ENCODE assay signal across 8 mouse cellular contexts in the genomic region with DNA sequence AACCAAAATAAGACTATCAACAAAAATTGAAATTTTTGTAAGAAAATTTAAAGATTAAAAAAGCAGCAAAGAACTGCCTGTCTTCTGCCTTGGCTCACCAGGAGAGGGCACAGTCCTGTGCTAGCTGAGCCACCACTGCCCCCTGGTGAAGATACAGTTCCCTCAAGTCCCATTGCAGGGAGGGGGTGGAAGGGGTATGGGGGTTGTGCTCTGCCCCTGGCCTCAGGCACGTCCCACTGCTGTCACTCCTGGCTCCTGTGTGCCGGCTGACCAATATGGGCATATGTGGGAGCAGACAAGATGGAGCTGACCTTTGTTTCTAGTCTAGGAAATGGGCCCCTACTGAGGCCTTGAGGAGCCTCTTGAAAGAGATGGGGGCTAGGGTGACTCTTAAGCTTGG. TPM values are rescaled to one million over a fixed set of nuclear protein-coding genes. Genes with fewer than 3 reads are reported as not detected.
DNase-seq lines count a peak whose midpoint lies in the region; ATAC-seq lines count a peak whose summit lies in the region.

No protein-coding gene starts in this region.

- 9% methylated on average over 2 of the region's 2 CpGs for WGBS in heart, embryonic 16.5 days

- peaks cover 36% of the 10 kb centered on the region for H3K36me3 ChIP-seq in heart, embryonic 16.5 days (ENCODE audit: control insufficient read depth, insufficient read depth)
- H3K36me3 ChIP-seq in splenic B cell, adult 2 months (ENCODE audit: control insufficient read depth, insufficient read depth, low read length, poor library complexity, severe bottlenecking) = no peaks in the 10 kb centered on the region

- H3K4me2 ChIP-seq in heart, embryonic 16.5 days (ENCODE audit: low read depth, low read length) = no peak overlapping the region

- no peak overlapping the region for H3K4me3 ChIP-seq in heart, embryonic 16.5 days (ENCODE audit: low read length)

- H3K27ac ChIP-seq in heart, embryonic 16.5 days (ENCODE audit: low read length) = peak overlapping the region; percentile 34; the same call in 1 of the 2 replicates

- H3K27me3 ChIP-seq in heart, embryonic 16.5 days (ENCODE audit: control insufficient read depth, insufficient read depth, low read length) = no peaks in the 10 kb centered on the region
- H3K27me3 ChIP-seq in splenic B cell, adult 2 months (ENCODE audit: control insufficient read depth, insufficient read depth, low read length, poor library complexity, severe bottlenecking) = no peaks in the 10 kb centered on the region

- no peaks in the 10 kb centered on the region for H3K9me3 ChIP-seq in heart, embryonic 16.5 days (replicated peaks; ENCODE audit: control insufficient read depth, low read length)

- DNase-seq in gastrocnemius, adult 18-20 months (ENCODE audit: low spot score) = peak; percentile 66
- no peak for DNase-seq in gastrocnemius, adult 8-10 months (ENCODE audit: low spot score in 2 of 2)
- peak; percentile 71 for DNase-seq in CD4-positive, CD25-positive, alpha-beta regulatory T cell, adult 2 months (ENCODE audit: low read depth, low spot score)
- peak; percentile 70 for DNase-seq in embryo, embryonic 10 days (ENCODE audit: low spot score)
- DNase-seq in kidney, postnatal 14 days = peak; percentile 77
- peak; percentile 65 for DNase-seq in lung, postnatal 25 days (ENCODE audit: low spot score)
- DNase-seq in splenic B cell, adult 2 months (ENCODE audit: low read depth, low spot score) = peak; percentile 61

- H3K9ac ChIP-seq in heart, embryonic 16.5 days (ENCODE audit: low read length) = no peak overlapping the region; the same call in 1 of the 2 replicates

- ATAC-seq in heart, embryonic 16.5 days (replicated peaks; ENCODE audit: extremely low read depth, insufficient read depth, low FRiP score) = peak; percentile 52

- peaks cover 29% of the 10 kb centered on the region for H3K4me1 ChIP-seq in heart, embryonic 16.5 days (ENCODE audit: control insufficient read depth, insufficient read depth, low read length)

RNA-seq across cellular contexts. Expression of a gene that starts 19.9 kb away (rescaled TPM):
- 10 to 100 TPM; 19.8 to 20.8 TPM for total RNA-seq in gastrocnemius, adult 18-20 months (2021)
- 10 to 100 TPM; 17.2 to 23.5 (median 21.3) TPM for total RNA-seq in gastrocnemius, adult 8-10 months (2022)
- polyA plus RNA-seq in heart, embryonic 16.5 days (2015; fragmentation: Nextera tagmentation; extraction: Ambion mirVana) = 38.4 and 39.6 TPM in 2 replicates

RNA-seq across cellular contexts. Expression of a gene that starts 20.4 kb away (rescaled TPM):
- 10 to 100 TPM; 37.3 to 41.0 TPM for total RNA-seq in gastrocnemius, adult 18-20 months (2021)
- total RNA-seq in gastrocnemius, adult 8-10 months (2022) = 10 to 100 TPM; 36.7 to 39.9 (median 38.5) TPM
- 128 and 142 TPM in 2 replicates for polyA plus RNA-seq in heart, embryonic 16.5 days (2015; fragmentation: Nextera tagmentation; extraction: Ambion mirVana)

RNA-seq across cellular contexts. Expression of a gene that starts 58.3 kb away (rescaled TPM):
- 1 to 10 TPM; 7.7 to 8.4 TPM for total RNA-seq in gastrocnemius, adult 18-20 months (2021)
- 10 to 100 TPM in 2 of 4 experiments, 1 to 10 TPM in 2; 7.8 to 12.7 (median 9.9) TPM for total RNA-seq in gastrocnemius, adult 8-10 months (2022)
- 33.1 and 39.5 TPM in 2 replicates for polyA plus RNA-seq in heart, embryonic 16.5 days (2015; fragmentation: Nextera tagmentation; extraction: Ambion mirVana)

RNA-seq across cellular contexts. Expression of a gene that starts 58.4 kb away (rescaled TPM):
- 10 to 100 TPM; 42.5 to 54.5 TPM for total RNA-seq in gastrocnemius, adult 18-20 months (2021)
- 10 to 100 TPM; 29.9 to 53.4 (median 43.1) TPM for total RNA-seq in gastrocnemius, adult 8-10 months (2022)
- 72.9 and 74.6 TPM in 2 replicates for polyA plus RNA-seq in heart, embryonic 16.5 days (2015; fragmentation: Nextera tagmentation; extraction: Ambion mirVana)

Comparison
In these comparisons a context has a peak if more than half of its experiments do, and no peak if none do; other contexts are left out.
1. DNase-seq: peak in gastrocnemius, adult 18-20 months (single experiment), CD4-positive, CD25-positive, alpha-beta regulatory T cell, adult 2 months (single experiment), embryo, embryonic 10 days (single experiment), kidney, postnatal 14 days (single experiment), lung, postnatal 25 days (single experiment) and splenic B cell, adult 2 months (single experiment); none in gastrocnemius, adult 8-10 months (0 of 2).